ENCODE assay signal across 23 mouse cellular contexts in the genomic region with DNA sequence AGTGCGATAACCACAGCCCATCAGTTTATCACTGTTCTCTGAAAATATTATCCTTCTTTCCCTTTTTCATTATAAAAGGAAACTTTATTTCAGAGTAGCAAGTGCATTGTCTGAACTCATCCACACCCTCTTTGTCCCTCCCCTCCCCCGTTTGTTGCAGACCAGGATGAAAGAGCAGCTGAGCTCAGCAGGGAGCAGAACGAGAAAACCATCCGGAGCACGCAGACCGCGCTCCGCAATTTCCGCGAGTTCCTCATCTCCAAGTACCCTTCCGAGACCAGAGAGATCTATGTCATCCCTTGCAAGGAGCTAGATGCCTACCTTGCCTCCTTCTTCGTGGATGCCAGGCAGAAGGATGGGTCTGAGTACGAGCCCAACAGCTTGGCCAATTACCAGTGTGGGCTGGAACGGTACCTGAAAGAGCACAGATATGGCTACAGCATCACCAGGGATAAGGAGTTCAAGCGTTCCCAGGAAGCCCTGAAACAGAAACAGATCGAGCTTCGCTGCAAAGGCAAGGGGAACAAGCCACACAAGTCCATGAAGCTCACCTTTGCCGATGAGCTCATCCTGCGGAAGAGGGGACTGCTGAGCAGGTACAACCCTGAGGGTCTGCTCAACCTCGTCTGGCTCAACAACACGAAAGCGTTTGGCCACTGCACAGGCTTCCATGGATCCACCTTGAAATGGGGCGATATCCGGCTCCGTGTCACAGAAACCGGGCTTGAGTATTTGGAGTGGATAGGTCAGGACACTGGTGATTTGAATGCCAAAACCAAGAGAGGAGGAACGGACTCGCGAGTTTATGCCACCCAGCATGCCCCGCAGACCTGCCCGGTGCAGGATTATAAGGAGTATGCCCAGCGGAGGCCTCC.
DNase-seq lines count a peak whose midpoint lies in the region; ATAC-seq and TF ChIP-seq lines count a peak whose summit lies in the region.
"Had no signal": no experiment of that assay in that cellular context is flagged by ENCODE, and none has a peak within 500 bp of the region (broad histone marks: within the 10 kb centered on the region; RNA-seq: fewer than 3 reads in every experiment).

No protein-coding gene starts in this region.

- 0 out of 2 replicates have a peak overlapping the region, but pooled peaks have one; percentile 46 for H3K27ac ChIP-seq in midbrain, embryonic 10.5 days (replicated peaks)
- no peak overlapping the region for H3K27ac ChIP-seq in midbrain, embryonic 11.5 days (ENCODE audit: low read depth, low read length)
- H3K27ac ChIP-seq in liver, postnatal 0 days (ENCODE audit: low read depth), result no peak overlapping the region
- H3K27ac ChIP-seq: embryonic facial prominence, embryonic 10.5 days; limb, embryonic 12.5 days; liver, embryonic 14.5 days had no signal

- no peak overlapping the region for H3K4me3 ChIP-seq in midbrain, embryonic 10.5 days
- H3K4me3 ChIP-seq in midbrain, embryonic 11.5 days (ENCODE audit: low read depth, low read length), result no peak overlapping the region
- H3K4me3 ChIP-seq in liver, postnatal 0 days (ENCODE audit: low read depth, low read length), result no peak overlapping the region
- H3K4me3 ChIP-seq: embryonic facial prominence, embryonic 10.5 days; erythroblast, embryonic 14.5 days; heart, embryonic 12.5 days; limb, embryonic 12.5 days; myocyte had no signal

- no peaks in the 10 kb centered on the region for H3K27me3 ChIP-seq in midbrain, embryonic 10.5 days (ENCODE audit: low read depth, poor library complexity, severe bottlenecking)
- H3K27me3 ChIP-seq in midbrain, embryonic 11.5 days (ENCODE audit: control insufficient read depth, insufficient read depth, low read length), result no peaks in the 10 kb centered on the region
- no peaks in the 10 kb centered on the region for H3K27me3 ChIP-seq in liver, postnatal 0 days (ENCODE audit: insufficient read depth, low read length)
- H3K27me3 ChIP-seq: CH12.LX; heart, embryonic 12.5 days; Patski had no signal

- no peak for TF ChIP-seq EP300 in liver, postnatal 0 days (IDR thresholded peaks at IDR 0.05; ENCODE audit: low read depth)

- no peak overlapping the region for H3K4me2 ChIP-seq in midbrain, embryonic 11.5 days
- H3K4me2 ChIP-seq in liver, postnatal 0 days (ENCODE audit: low read depth, low read length), result no peak overlapping the region
- H3K4me2 ChIP-seq: heart, embryonic 12.5 days; limb, embryonic 12.5 days had no signal

- WGBS in midbrain, embryonic 10.5 days, result 82% methylated on average over 32 of the region's 32 CpGs
- 81% methylated on average over 32 of the region's 32 CpGs for whole genome bisulfite sequencing in midbrain, embryonic 11.5 days
- 90% methylated on average over 32 of the region's 32 CpGs for WGBS in liver, postnatal 0 days (ENCODE audit: insufficient replicate concordance)

- peak; percentile 26 for DNase-seq in embryo, embryonic 10 days (ENCODE audit: low spot score)
- no peak for DNase-seq in embryo, embryonic 10.5 days (ENCODE audit: low spot score)
- DNase-seq in midbrain, embryonic 10.5 days (ENCODE audit: low spot score), result no peak
- DNase-seq in midbrain, embryonic 11.5 days (ENCODE audit: low spot score, missing footprints), result no peak
- DNase-seq in cerebellum, adult 11 months, result peak; percentile 13
- DNase-seq in cerebellum, postnatal 25 days, result peak; percentile 37 to 50
- DNase-seq in liver, postnatal 0 days, result no peak
- no peak for DNase-seq in c-Kit-positive CD71-positive TER-119-positive erythroid progenitor cells, embryonic 14.5 days (ENCODE audit: low spot score)
- DNase-seq: gastrocnemius, postnatal 25 days; heart, postnatal 4 days; kidney, adult 2 months; kidney, postnatal 4 days; lung, postnatal 10 days; right cerebral cortex, postnatal 14 days had no signal

- no peak for TF ChIP-seq CTCF in liver, postnatal 0 days (IDR thresholded peaks at IDR 0.05; ENCODE audit: low read depth)

- H3K4me1 ChIP-seq in midbrain, embryonic 10.5 days, result peaks cover 36% of the 10 kb centered on the region
- H3K4me1 ChIP-seq in midbrain, embryonic 11.5 days (ENCODE audit: control insufficient read depth, insufficient read depth, low read length), result peaks cover 10% of the 10 kb centered on the region
- H3K4me1 ChIP-seq in liver, postnatal 0 days (ENCODE audit: insufficient read depth), result peaks cover 10% of the 10 kb centered on the region

- H3K36me3 ChIP-seq in midbrain, embryonic 10.5 days, result peaks cover 18% of the 10 kb centered on the region
- no peaks in the 10 kb centered on the region for H3K36me3 ChIP-seq in midbrain, embryonic 11.5 days (ENCODE audit: control insufficient read depth, insufficient read depth, low read length)
- no peaks in the 10 kb centered on the region for H3K36me3 ChIP-seq in liver, postnatal 0 days (replicated peaks; ENCODE audit: insufficient read depth, low read length)

- no peaks in the 10 kb centered on the region for H3K9me3 ChIP-seq in midbrain, embryonic 10.5 days (replicated peaks)
- H3K9me3 ChIP-seq in midbrain, embryonic 11.5 days (ENCODE audit: control insufficient read depth, low read length), result no peaks in the 10 kb centered on the region
- H3K9me3 ChIP-seq in liver, postnatal 0 days (ENCODE audit: low read length), result no peaks in the 10 kb centered on the region
- H3K9me3 ChIP-seq: embryonic facial prominence, embryonic 10.5 days; heart, embryonic 12.5 days; limb, embryonic 12.5 days had no signal

- H3K9ac ChIP-seq in midbrain, embryonic 11.5 days (ENCODE audit: low read length), result no peak overlapping the region
- no peak overlapping the region for H3K9ac ChIP-seq in liver, postnatal 0 days (replicated peaks)
- H3K9ac ChIP-seq: heart, embryonic 12.5 days; limb, embryonic 12.5 days; liver, embryonic 14.5 days had no signal

- no peak for ATAC-seq in midbrain, embryonic 11.5 days (ENCODE audit: low FRiP score)
- ATAC-seq in liver, postnatal 0 days, result no peak
- ATAC-seq: forebrain, embryonic 16.5 days; Patski had no signal

Comparison
In these comparisons a context has a peak if more than half of its experiments do, and no peak if none do; other contexts are left out.
1. DNase-seq: peak in embryo, embryonic 10 days (single experiment), cerebellum, adult 11 months (single experiment) and cerebellum, postnatal 25 days (2 of 2); none in embryo, embryonic 10.5 days (single experiment), midbrain, embryonic 10.5 days (single experiment), midbrain, embryonic 11.5 days (single experiment), liver, postnatal 0 days (single experiment) and c-Kit-positive CD71-positive TER-119-positive erythroid progenitor cells, embryonic 14.5 days (single experiment).